Mouse (Mus musculus) myocyte (in vitro differentiated cells): ENCODE data around the gene Mypop. TPM values are rescaled to one million over a fixed set of nuclear protein-coding genes. Genes with fewer than 3 reads are reported as not detected.

ENCODE experiments used
- H3K27me3 ChIP-seq: one replicate; pipeline ENCODE4 v1.6.1; 2011; ENCODE audit not compliant: control insufficient read depth, insufficient read depth, insufficient read length
- H3K36me3 ChIP-seq: one replicate; pipeline ENCODE4 v1.6.1; 2011; ENCODE audit not compliant: control insufficient read depth, insufficient read depth
- H3K4me2 ChIP-seq: one replicate; pipeline ENCODE4 v1.6.1; 2011; ENCODE audit warnings: low read depth, control low read depth
- H3K4me3 ChIP-seq: one replicate; pipeline ENCODE4 v1.5.1; 2011; ENCODE audit warnings: mild to moderate bottlenecking, control low read depth, moderate library complexity
- H3K79me2 ChIP-seq: one replicate; pipeline ENCODE4 v1.6.1; 2011; ENCODE audit not compliant: control insufficient read depth, insufficient read depth
- H3ac ChIP-seq: one replicate; pipeline ENCODE4 v1.6.1; 2011; ENCODE audit not compliant: control insufficient read depth, insufficient read length
- CEBPB ChIP-seq: IDR thresholded peaks from 2 replicates; pipeline ENCODE4 v1.6.1; 2011; ENCODE audit warnings: mild to moderate bottlenecking, moderate library complexity; ENCODE audit not compliant: poor library complexity, insufficient read depth, severe bottlenecking
- E2F4 ChIP-seq: IDR thresholded peaks from one replicate; pipeline ENCODE4 v1.6.1; 2011; ENCODE audit warnings: mild to moderate bottlenecking, control low read depth, moderate library complexity; ENCODE audit not compliant: insufficient read depth
- MAX ChIP-seq: IDR thresholded peaks from one replicate; pipeline ENCODE4 v1.6.1; 2011; ENCODE audit warnings: low read depth, mild to moderate bottlenecking, control low read depth
- MYOD1 ChIP-seq, 3 experiments: IDR thresholded peaks; one replicate each; pipeline ENCODE4 v1.6.1; 2011; ENCODE audit warnings: control low read depth in 2 of 3, low read depth in 2 of 3, mild to moderate bottlenecking in 2 of 3, moderate library complexity in 1 of 3; ENCODE audit not compliant: insufficient read length in 2 of 3, control insufficient read depth in 1 of 3
- MYOG ChIP-seq, 3 experiments: IDR thresholded peaks; one replicate each; pipeline ENCODE4 v1.6.1; 2011; ENCODE audit warnings: control low read depth in 2 of 3, low read depth in 2 of 3, mild to moderate bottlenecking in 2 of 3; ENCODE audit not compliant: insufficient read length in 2 of 3, control insufficient read depth in 1 of 3, insufficient read depth in 1 of 3
- POLR2A ChIP-seq: IDR thresholded peaks from one replicate; pipeline ENCODE4 v1.6.1; 2011; ENCODE audit warnings: low read depth, mild to moderate bottlenecking, control low read depth, moderate library complexity; ENCODE audit not compliant: insufficient read length
- POLR2AphosphoS2 ChIP-seq: IDR thresholded peaks from one replicate; pipeline ENCODE4 v1.6.1; 2011; ENCODE audit warnings: low read depth, control low read depth; ENCODE audit not compliant: insufficient read length
- REST ChIP-seq: IDR thresholded peaks from one replicate; pipeline ENCODE4 v1.6.1; 2011; ENCODE audit warnings: mild to moderate bottlenecking, control low read depth, moderate library complexity; ENCODE audit not compliant: insufficient read depth, insufficient read length
- SRF ChIP-seq: IDR thresholded peaks from one replicate; pipeline ENCODE4 v1.6.1; 2011; ENCODE audit warnings: low read depth; ENCODE audit not compliant: control insufficient read depth, insufficient read length
- TCF12 ChIP-seq: IDR thresholded peaks from one replicate; pipeline ENCODE4 v1.6.1; 2011; ENCODE audit warnings: mild to moderate bottlenecking, control low read depth; ENCODE audit not compliant: poor library complexity, insufficient read depth, severe bottlenecking
- TCF3 ChIP-seq: IDR thresholded peaks from one replicate; pipeline ENCODE4 v1.6.1; 2011; ENCODE audit warnings: low read depth, control low read depth; ENCODE audit not compliant: insufficient read length
- USF1 ChIP-seq: IDR thresholded peaks from one replicate; pipeline ENCODE4 v1.6.1; 2011; ENCODE audit warnings: low read depth, mild to moderate bottlenecking, control low read depth, moderate library complexity
- polyA plus RNA-seq: library from polyadenylated mRNA; unstranded; fragments of >200 nt; fragmentation: generic; extraction: Trizol; gene quantifications from one replicate; pipeline ENCODE4 v1.2.1, GENCODE M21; 2012; ENCODE audit warnings: missing spikeins

Gene Mypop
- polyA plus RNA-seq, 1 experiment, result 10.4 TPM

GRCm38 (mm10) chr7:19014452-19014851 is 23.4 kb downstream of the Mypop start:
- no peak overlapping the region for H3K4me2 ChIP-seq
- H3K79me2 ChIP-seq, result no peaks in the 10 kb centered on the region
- no peak overlapping the region for H3ac ChIP-seq
- no peaks in the 10 kb centered on the region for H3K27me3 ChIP-seq
- TF ChIP-seq SRF, result no peak
- TF ChIP-seq TCF12, result no peak
- no peak for TF ChIP-seq CEBPB
- TF ChIP-seq USF1, result no peak
- TF ChIP-seq MAX, result no peak
- TF ChIP-seq POLR2AphosphoS2, result no peak
- TF ChIP-seq E2F4, result no peak
- TF ChIP-seq REST, result no peak
- no peak for TF ChIP-seq POLR2A
- no peak for TF ChIP-seq MYOG (IDR thresholded peaks at IDR 0.05; ENCODE audit: control insufficient read depth in 1 of 3, insufficient read depth in 1 of 3, insufficient read length in 2 of 3, low read depth in 2 of 3)
- TF ChIP-seq MYOD1 (IDR thresholded peaks at IDR 0.05; ENCODE audit: control insufficient read depth in 1 of 3, insufficient read length in 2 of 3, low read depth in 2 of 3), result no peak
- TF ChIP-seq TCF3, result no peak
- no peak overlapping the region for H3K4me3 ChIP-seq
- no peaks in the 10 kb centered on the region for H3K36me3 ChIP-seq

DNA sequence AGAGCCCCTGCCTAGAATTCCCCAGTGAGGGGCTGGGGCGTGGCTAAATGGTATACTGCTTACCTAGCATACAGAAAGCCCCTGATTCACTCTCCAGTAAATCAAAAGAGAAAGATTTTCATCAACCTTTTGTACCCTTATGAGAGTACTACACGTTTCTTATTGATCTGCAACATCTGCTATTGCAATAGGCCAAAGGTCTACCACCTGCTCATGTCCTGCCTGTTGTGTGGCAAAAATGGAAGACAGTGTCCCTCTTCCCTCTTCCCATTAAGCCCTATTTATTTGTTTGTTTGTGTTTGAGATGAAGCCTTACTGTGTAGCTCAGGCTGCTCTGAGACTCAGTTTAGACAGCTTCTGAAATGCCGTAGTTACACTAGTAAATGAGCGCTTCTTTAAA is 25.0 kb downstream of the Mypop start:
- TF ChIP-seq USF1 (no peak), POLR2AphosphoS2 (no peak), MYOD1 (IDR thresholded peaks at IDR 0.05; ENCODE audit: control insufficient read depth in 1 of 3, insufficient read length in 2 of 3, low read depth in 2 of 3) (no peak), MAX (no peak)
- H3K79me2 ChIP-seq, result no peaks in the 10 kb centered on the region
- H3K4me2 ChIP-seq, result no peak overlapping the region
- no peak overlapping the region for H3K4me3 ChIP-seq
- H3ac ChIP-seq, result no peak overlapping the region
- H3K27me3 ChIP-seq, result no peaks in the 10 kb centered on the region
- no peaks in the 10 kb centered on the region for H3K36me3 ChIP-seq

DNA sequence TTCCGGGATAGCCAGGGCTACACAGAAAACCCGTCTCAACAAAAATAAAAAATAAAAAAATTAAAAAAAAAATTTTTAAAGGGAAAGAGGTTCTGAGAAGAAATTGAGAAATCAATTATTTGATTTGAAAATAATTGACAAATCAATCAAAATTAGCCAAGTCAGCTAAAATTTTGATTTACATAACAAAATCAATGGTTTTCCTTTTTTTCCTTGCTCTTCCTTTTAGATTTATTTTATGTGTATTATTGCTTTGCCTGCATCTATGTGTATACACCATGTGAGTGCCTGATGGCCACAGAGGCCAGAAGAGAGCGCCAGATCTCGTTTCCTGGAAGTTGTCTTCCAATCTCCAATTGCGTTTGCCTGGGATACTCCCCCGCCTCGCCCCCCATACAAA is 26.9 kb downstream of the Mypop start:
- Histone ChIP-seq H3K79me2 (no peaks in the 10 kb centered on the region), H3K4me2 (no peak overlapping the region), H3K4me3 (no peak overlapping the region), H3ac (no peak overlapping the region), H3K27me3 (peaks cover 3% of the 10 kb centered on the region), H3K36me3 (no peaks in the 10 kb centered on the region)
- TF ChIP-seq CEBPB, result no peak
- TF ChIP-seq TCF12, result no peak
- TF ChIP-seq MYOD1 (IDR thresholded peaks at IDR 0.05; ENCODE audit: control insufficient read depth in 1 of 3, insufficient read length in 2 of 3, low read depth in 2 of 3), result no peak
- no peak for TF ChIP-seq POLR2AphosphoS2
- no peak for TF ChIP-seq POLR2A

DNA sequence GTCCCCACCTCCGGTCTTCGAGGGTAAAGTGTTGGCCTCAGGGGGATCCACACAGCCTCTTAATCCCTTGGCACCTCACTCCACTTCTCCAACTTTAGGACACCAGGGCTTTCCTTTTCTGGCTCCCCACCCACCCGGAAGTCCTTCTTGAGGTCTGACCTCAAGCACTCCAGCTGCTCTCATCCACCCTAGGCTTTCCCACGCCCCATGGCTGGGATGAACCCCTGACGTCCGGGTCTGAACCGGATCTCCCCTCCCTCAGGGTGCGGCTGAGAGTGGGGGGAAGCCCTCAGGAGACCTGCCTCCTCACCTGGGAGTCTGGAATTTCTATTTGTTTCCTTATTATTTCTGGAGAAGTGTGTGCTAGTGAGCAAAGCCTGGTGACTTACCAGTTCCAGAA is 30.0 kb downstream of the Mypop start:
- H3K36me3 ChIP-seq, result no peaks in the 10 kb centered on the region
- H3K4me2 ChIP-seq, result peak overlapping the region; percentile 42
- H3K4me3 ChIP-seq, result no peak overlapping the region
- peaks cover 17% of the 10 kb centered on the region for H3K79me2 ChIP-seq
- H3K27me3 ChIP-seq, result peaks cover 3% of the 10 kb centered on the region
- H3ac ChIP-seq, result no peak overlapping the region
- TF ChIP-seq POLR2A (no peak), SRF (no peak), E2F4 (no peak), POLR2AphosphoS2 (no peak), MYOD1 (IDR thresholded peaks at IDR 0.05; ENCODE audit: control insufficient read depth in 1 of 3, insufficient read length in 2 of 3, low read depth in 2 of 3) (no peak), CEBPB (no peak), TCF3 (no peak), MAX (no peak)

- Histone ChIP-seq H3K36me3 (no peaks in the 10 kb centered on the region), H3K4me2 (no peak overlapping the region), H3ac (no peak overlapping the region), H3K79me2 (peaks cover 17% of the 10 kb centered on the region), H3K4me3 (no peak overlapping the region), H3K27me3 (peaks cover 3% of the 10 kb centered on the region)
- TF ChIP-seq MYOD1 (IDR thresholded peaks at IDR 0.05; ENCODE audit: control insufficient read depth in 1 of 3, insufficient read length in 2 of 3, low read depth in 2 of 3) (no peak), CEBPB (no peak), USF1 (no peak), TCF12 (no peak), MAX (no peak), REST (no peak), TCF3 (no peak), E2F4 (no peak), POLR2AphosphoS2 (no peak), SRF (no peak), POLR2A (no peak), MYOG (IDR thresholded peaks at IDR 0.05; ENCODE audit: control insufficient read depth in 1 of 3, insufficient read depth in 1 of 3, insufficient read length in 2 of 3, low read depth in 2 of 3) (no peak)
These were observed 31.3 kb downstream of the Mypop start for GRCm38 (mm10) chr7:19022189-19022958.
